Mouse (Mus musculus) gastrocnemius, postnatal 36 days (tissue): ENCODE measurements around the gene Zfp526. TPM values are rescaled to one million over a fixed set of nuclear protein-coding genes. Genes with fewer than 3 reads are reported as not detected.

ENCODE experiments used
- DNase-seq, 2 experiments: peaks; one replicate each; pipeline ENCODE4 v3.0.0; 2022
- intact Hi-C: fragments of 180-260 bp; cut with DNase I; formaldehyde crosslinking; loops from one replicate; pipeline ENCODE4 v1.15.1; 2025
- total RNA-seq, 2 experiments: library from RNA; stranded (reverse); gene quantifications; 2 replicates each; pipeline ENCODE4 v1.2.3; 2021

Zfp526 gene
- total RNA-seq, 2 experiments from 2014 or later: 4.1 to 5.5 TPM

- DNase-seq: peak; percentile 86
- intact Hi-C loops: no loop called here
Observed at GRCm38 (mm10) chr7:25238015-25238706, 16.9 kb downstream of the Zfp526 start.

DNA sequence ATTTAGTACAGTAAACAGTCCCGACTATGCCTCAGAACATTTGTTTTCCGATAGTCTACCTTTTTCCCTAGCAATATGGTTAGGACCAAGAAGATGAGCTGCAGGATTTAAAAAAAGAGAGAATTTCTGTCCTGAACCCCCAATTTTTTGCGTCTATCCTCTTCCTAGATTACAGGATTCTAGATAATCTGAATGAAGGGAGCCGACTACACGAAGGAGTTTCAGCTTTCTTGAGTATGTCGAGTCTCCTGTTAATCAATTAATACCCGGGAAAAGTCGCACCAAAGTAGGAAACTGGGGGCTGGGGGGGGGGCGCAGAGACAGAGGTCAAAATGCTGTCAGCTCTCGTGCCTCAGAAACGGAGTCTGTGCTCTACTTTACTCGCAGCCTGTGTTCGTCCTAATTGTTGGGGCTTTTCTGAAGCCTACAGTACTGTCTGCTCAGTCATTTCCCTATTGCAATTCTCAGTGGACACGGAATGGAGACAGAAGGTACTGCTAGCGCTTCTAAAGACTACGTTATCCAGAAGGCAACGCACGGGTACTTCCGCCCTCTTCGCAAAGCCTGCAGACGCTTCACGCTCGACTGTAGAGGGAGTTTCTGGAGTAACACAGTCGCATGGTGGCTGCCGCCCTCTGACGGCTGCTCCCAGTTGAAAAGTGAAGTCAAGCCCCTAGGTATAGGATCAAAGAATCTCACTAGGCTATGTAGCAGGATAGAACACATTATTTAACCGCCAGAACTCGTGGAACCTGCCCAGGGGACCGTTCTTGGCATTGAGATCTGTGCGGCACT lies 17.8 kb downstream of the Zfp526 start:
- intact Hi-C loops: no loop called here

GRCm38 (mm10) chr7:25240631-25241030 lies 19.4 kb downstream of the Zfp526 start:
- intact Hi-C loops: loop anchor here (5.0 kb wide), 2 partner anchors 92 to 142 kb away; no protein-coding TSS in a partner anchor
- no peak for DNase-seq

More for the DNA sequence above, 17.8 kb downstream of the Zfp526 start:
- peak; percentile 72 to 78 for DNase-seq

- intact Hi-C loops: loop anchor here (5.0 kb wide), 2 partner anchors 91 to 141 kb away; no protein-coding TSS in a partner anchor
- DNase-seq: peak in 1 of 2 experiments; percentile 35
Observed at GRCm38 (mm10) chr7:25241062-25241461, 19.8 kb downstream of the Zfp526 start.

DNA sequence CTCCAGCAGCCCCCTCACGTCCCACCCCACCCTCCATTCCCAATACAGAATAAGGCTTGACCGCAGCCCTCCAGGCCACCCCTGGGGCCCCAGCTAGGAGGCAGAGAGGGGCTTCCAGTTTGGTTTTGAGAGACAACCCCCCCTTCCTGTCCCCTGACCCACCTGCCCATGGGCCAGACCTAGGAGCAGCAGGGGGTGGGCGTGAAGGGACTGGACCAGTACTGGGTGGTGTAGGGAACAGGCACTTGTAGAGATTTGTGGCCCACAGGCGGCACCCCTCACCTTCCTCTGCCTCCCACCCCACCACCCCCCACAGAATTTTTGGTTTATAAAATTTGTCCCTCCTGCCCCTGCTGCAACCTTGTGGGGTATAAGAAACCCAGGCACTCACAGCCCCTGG lies 22.1 kb downstream of the Zfp526 start:
- intact Hi-C loops: loop anchor here (5.0 kb wide), 2 partner anchors 89 to 139 kb away; no protein-coding TSS in a partner anchor
- no peak for DNase-seq

DNA sequence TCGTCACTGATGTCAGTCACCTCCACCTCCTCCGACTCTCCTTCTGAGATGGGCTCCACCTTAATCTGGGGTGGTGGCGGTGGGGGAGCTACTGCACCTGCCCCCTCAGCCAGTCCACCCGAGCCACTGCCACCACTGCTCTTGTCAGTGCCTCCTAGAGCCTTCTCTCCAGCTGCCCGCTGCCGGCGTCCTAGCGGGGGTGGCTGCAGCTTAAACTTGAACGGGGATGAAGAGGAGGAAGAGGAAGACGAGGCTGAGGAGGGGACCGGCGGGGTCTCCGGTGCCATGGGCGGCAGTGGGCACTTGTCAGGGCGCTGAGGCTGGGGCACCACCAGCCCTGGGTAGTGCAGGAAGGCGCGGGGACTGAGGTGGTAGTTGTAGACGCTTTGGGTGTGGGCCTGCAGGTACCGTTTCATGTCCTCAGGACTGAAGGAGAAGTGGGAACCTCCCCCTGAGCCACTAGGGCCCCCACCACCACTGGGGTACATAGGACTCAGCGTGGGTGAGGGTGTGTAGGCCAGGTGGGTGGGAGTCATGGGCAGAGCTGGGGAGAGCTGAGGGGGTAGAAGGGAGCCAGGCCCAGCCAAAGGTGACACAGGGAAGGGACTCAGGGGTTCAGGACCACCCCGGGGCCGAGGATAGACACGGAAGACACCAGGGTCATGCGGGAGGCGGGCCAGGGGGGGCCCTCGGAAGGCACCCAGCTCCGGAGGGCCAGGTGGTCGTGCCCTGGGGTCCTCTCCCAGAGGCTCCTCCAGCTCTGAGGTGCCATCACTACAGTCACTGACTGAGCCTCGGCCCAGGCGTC lies 23.5 kb downstream of the Zfp526 start:
- DNase-seq: no peak
- intact Hi-C loops: loop anchor here (2.0 to 5.0 kb wide), 5 partner anchors 26 to 148 kb away; partner anchors contain the start of gene Megf8

GRCm38 (mm10) chr7:25246079-25246758 lies 25.0 kb downstream of the Zfp526 start:
- intact Hi-C loops: loop anchor here (5.0 kb wide), 2 partner anchors 71 to 146 kb away; partner anchors contain the start of gene Megf8
- DNase-seq: peak in 1 of 2 experiments; percentile 41

DNA sequence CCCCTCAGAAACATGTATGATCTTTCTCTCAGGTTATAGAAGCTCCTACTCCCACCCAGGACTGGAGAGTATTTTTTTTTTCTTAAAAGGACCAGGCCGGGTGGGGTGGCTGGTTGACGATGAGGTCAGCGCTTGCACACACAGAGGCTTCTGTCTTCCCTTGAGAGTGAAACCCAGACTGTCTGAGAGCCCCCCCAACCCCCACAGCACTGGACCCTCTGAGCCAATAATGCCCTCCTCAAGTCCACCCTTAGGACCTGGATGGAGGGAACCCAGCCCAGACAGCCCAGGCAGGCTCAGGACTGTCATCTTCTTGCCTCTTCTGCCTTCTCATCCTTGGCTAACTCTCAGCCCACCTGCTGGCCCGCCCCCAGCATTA lies 25.5 kb downstream of the Zfp526 start:
- no peak for DNase-seq
- intact Hi-C loops: loop anchor here (5.0 kb wide), 2 partner anchors 71 to 146 kb away; partner anchors contain the start of gene Megf8

- DNase-seq: no peak
- intact Hi-C loops: loop anchor here (5.0 kb wide), 2 partner anchors 70 to 145 kb away; partner anchors contain the start of gene Megf8
Observed at GRCm38 (mm10) chr7:25247498-25247897, 26.3 kb downstream of the Zfp526 start.

DNA sequence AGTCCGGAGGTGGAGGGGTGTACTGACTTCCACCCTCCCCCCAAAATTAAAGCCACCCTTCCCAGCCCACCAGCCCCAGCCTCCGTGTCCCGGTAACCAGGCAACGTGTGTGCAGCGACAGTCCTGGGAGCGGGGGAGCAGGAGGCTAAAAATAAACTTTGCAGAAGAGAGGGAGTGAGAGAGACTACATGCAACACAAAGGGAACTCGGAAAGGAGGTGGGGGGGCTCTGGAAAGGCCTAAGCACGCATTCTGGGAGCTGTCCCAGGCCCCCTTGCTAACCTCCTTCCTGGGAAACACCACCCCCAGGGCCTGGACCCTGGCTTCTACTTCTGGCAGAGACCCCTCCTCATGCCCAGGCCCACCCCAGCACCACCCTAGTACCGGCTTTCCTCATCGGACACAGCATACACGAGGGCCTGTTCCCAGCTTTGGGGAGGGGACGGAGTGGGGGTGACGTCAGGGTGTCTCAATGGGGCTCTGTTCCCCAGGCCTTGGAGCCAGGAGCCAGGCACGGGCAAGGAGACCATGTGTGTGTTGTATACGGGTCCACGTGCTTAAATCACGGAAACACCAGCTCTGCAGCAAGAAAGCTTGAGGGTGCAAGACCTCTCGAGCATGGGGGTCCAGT lies 26.9 kb downstream of the Zfp526 start:
- intact Hi-C loops: loop anchor here (5.0 kb wide), 2 partner anchors 69 to 144 kb away; partner anchors contain the start of gene Megf8
- DNase-seq: peak in 1 of 2 experiments; percentile 26

DNA sequence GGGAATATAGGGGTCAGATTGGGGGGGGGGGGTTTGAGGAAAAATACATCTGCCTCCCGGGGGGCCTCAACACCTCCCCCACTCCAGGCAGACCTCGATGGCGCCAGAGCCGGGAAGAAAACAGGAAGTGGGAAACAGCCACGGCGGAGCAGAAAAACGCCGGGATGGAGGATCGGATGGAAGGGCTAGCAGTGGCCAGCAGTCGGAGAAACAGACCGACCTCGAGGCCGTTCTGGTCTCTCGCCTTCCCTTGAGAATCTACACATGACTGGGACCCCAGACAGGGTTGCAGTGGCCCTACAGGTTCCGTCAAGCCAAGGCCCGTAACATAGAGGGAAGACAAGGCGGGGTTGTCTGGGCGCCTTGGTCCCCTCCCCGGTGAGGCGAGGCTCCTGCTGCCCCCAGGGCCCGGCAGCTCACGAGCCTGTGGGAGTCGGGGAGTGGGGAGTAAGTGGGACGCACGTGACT lies 27.7 kb downstream of the Zfp526 start:
- intact Hi-C loops: loop anchor here (5.0 kb wide), 2 partner anchors 68 to 143 kb away; partner anchors contain the start of gene Megf8
- DNase-seq: no peak

GRCm38 (mm10) chr7:25249314-25250140 lies 28.3 kb downstream of the Zfp526 start:
- intact Hi-C loops: loop anchor here (5.0 kb wide), 2 partner anchors 68 to 143 kb away; partner anchors contain the start of gene Megf8

GRCm38 (mm10) chr7:25250141-25250972 lies 29.1 kb downstream of the Zfp526 start, which contains the start of gene Erf:
Gene Erf, minus strand, starts transcription at chr7:25250761.
- peak; percentile 94 to 97 for DNase-seq
- intact Hi-C loops: no loop called here

More at GRCm38 (mm10) chr7:25249314-25250140, 28.3 kb downstream of the Zfp526 start:
- DNase-seq: peak; percentile 71 to 76

- DNase-seq: peak; percentile 60 to 67
- intact Hi-C loops: no loop called here
Observed at GRCm38 (mm10) chr7:25251071-25251791, 30.0 kb downstream of the Zfp526 start.

DNA sequence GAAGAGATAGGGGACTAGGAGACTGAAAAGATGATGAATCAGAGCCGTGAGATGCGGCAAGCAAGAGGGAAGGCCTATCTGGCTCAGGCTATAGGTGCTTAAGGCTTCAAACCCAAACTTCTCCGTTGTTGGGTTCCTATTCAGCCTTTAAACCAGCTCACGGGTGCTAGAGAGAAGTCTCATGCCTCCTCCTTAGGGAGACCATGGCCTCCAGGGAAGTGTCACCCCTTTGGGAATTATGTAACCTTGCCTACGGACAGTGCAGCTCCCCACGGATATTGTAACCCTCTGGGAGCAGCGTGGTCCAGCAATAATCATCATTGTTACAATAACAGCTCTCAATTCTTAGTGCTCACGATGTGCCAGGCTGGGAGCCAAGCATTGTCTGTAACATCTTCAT lies 30.6 kb downstream of the Zfp526 start:
- DNase-seq: no peak
- intact Hi-C loops: no loop called here

DNA sequence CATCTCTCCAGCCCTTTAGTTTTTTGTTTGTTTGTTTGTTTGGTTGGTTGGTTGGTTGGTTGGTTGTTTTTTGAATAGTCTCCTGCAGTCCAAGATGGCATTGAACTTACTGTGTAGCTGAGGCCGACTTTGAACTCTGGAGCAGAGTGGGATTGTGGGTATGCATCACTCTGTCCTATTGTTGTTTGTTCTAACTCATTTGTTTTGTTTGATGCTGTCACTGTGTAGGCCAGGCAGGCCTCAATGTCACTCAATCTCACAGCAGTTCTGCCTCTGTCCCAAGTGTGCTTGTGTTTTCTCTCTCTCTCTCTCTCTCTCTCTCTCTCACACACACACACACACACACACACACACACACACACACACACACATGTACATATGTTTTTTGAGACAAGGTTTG lies 40.7 kb downstream of the Zfp526 start:
- intact Hi-C loops: no loop called here
- no peak for DNase-seq
